Mouse (Mus musculus) kidney, adult 18-20 months (tissue): ENCODE measurements at regions not wholly inside any gene's neighbourhood (a gene's known extent, or its start where the extent isn't known, plus 50 kb on each side); places are given as distances from the start of the nearest gene placed in this dataset.
A peak's percentile ranks its signal among the peaks of the same experiment; 100 is the strongest.

Experiments
- DNase-seq: peaks from one replicate; pipeline ENCODE4 v3.0.0; 2021

DNA sequence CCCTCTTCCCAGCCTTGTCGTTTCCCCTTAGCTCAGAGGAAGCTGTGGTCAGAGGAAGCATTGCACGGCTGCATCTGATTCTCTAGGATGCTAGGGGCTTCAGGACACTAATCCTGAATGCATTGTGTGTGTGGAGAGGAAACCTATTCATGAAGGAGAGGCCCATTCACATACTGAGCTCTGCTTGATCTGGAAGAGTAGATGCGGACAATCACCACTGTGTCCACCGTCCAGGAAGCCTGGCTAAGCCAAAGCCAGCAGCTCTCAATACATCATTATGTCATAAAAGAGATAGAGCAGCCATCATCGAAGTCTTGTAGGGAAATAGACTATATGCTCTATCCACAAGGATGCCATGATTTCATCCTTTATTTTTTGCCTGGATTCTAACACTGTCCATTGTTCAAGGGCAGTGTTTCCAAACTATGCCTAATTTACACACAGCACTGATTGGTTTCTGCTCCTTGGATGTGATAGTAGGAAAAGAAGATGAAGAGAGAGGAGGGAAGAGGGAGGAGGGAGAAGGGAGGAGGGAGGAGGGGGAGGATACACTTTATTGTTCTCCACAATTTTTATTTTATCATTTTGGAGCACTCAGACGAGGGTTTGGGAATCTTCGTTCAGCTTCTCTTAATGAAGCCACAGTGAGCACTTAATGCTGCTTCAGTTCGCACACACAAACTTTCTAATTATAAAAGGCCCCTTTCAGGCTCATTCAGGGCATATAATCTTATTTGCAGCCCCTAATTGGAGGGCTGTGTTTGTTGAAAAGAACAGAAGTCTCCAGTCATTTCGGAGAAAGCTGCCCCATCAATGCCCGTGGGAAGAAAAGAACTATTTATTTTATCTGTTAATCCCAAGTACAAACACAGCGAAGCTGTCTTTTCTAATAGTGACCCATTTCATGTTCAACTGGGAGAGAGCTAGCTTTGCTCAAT is 195.0 kb downstream of the Pdgfra start:
- no peak for DNase-seq

DNA sequence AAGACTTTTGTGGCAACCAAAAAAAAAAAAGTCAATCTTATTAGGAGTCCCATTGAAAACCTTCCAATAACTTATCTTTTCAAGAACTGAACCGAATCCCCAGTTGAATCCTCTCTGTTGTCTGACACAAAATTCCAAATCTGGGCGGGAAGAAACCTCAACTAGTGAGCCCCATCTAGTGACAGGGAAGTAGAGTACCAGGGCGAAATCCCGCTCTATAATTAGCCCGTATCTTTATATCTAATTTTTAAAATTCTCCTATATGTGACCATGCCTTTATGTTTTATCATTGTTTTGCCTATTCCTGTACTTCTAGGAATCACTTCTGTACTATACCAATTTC is 195.7 kb downstream of the Pdgfra start:
- no peak for DNase-seq

DNA sequence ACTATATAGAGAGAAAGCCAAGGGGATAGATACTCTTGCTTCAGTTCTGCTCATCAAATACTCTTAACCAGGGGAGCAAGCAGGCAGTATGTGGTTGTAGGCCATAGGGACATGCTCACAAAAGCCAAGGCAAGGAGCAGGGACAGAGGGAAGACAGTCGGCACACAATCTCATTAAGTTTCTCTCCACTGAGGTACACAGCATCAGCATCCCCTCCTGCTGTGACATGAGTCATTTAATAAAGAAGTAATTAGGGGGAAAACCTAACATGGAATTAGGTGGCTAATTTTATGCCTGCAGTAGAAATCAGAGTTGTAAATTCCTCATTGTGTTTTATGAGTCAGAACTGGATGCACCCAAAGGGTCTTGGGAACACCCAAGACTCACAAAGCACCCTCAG is 203.2 kb downstream of the Pdgfra start:
- DNase-seq: no peak

DNA sequence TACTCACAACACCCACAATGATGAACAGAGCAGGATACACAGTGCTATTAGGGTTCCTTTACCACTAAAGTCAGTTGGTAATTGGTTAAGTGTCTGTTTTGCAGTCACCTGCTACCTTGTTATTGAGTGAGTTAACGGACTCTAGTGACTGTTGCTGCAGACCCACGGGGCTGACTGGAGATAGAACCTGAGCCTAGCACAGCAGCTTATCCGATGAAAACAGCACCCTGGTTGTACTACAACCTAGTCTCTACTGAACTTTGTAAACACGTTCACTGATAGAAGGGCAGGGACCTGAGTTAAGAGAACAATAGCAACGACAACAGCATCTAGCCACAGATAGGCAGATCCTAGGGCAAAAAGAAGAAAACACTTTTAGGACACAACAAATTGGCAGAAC is 206.8 kb downstream of the Pdgfra start:
- DNase-seq: no peak

DNA sequence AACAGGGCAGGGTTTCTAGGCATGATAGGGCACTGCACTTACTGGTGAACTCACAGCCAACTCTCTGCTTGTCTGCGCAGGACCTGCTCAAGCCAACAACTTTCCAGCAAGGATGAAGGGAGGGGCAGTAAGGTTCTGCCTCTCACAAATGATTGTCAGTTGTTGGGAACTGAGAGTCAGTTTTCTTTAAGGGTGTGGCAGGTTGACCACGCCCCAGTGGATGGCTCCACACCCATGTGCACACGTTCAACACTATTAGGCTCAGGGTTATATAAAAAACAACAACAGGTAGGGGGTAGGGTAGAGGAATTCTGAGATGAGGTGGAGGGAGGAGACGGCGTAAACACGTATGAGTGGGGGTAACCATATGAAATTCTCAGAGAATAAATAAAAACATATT is 210.9 kb upstream of the Kit start:
- DNase-seq: no peak

DNA sequence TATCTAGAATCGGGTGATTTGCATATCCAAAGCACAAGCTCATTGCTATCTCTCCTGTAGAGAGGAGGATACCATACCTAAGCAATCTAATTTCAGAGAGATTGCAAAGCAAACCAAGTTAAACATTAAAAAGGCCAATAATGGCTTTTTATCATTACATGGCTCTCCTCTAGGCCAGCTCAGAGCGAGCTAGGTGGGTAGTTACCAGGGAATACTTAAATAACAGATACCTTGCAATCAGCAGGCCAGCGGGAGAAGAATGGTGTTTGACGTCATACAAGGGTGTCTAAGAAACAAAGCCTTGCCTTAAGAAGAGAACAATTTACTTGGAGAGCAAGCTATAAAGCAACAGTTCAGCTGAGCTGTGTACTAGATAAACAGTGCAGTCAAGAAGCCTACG is 207.4 kb upstream of the Kit start:
- DNase-seq: no peak

DNA sequence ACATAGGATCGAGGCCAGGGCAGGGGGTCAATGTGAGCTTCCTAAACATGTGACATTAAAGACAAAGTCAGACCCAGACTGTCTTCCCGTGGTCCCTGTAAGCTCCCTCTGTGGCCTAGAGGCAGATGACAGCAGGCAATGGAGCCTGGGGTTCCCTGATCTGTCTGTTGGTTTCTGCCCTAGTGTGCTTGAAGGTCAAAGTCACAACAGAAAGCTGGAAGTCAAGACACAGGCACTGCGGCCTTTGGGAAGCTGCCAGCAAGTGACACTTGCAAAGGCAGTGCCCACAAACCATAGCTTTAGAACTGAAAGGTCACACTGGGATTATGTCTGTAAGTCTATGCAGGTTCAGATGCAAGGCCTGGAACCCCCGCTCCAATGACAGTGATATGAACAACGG is 206.0 kb upstream of the Kit start:
- no peak for DNase-seq

DNA sequence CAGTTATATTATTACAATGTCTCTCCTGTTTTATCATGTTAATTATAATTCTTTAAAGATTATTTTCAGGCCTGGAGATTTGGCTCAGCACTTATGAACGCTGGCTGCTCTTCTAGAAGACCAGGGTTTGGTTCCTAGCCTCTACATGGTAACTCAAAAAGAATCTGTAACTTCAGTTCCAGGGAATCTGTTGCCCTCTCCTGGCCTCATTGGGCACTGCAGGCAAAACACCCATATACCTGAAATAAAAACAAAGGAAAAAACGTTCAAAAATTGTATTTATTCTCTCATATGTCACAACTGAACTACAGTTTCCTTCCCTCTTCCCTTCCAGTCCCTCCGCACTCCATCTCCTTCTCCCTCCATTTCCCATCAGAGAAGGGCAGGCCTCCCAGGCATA is 201.9 kb upstream of the Kit start:
- no peak for DNase-seq

DNA sequence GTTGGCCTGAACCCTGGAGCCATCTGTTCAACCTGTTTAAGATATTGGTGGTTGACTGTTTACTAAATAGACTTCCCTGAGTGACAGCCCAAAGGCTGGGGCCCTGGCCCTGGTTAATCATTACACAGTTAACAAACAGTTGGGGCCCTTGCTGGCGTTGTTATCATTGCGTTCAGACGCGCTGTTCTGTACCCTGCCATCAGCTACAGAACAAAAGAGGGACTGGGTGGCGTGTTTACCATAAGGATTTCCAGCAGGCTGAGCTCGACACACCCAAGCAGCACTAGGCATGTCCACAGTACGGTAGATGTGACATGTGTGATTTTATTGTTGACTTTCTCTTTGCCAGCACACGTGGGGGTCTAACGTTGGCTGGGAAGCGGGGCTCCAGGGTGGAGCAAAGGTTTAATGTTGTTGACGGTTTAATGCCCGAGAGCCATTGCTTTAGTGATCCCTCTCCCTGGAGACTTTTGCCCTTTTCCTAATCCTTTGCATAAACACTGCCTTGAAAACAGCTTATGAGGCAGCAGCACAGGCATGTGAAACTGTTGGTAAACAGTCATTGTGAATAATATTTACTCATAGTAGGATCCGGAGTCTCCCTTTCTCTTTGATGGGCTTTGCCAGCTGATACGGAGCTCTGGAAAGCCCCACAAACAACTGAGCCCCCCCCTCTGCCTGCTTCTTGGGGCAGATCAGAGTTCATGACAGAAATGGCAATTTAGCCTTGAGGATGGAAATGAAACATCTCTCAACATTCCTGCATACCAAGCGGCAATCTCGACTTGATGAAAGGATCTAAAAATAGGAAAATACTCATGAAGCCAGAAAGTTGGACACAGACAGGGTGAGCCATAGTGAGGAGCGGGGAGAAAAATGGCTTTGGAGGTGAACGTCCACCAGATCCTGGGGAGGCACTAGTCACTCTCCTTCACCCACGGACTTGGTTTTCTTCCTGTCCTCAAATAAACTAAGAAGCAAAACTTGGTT is 197.1 kb upstream of the Kit start:
- peak; percentile 60 for DNase-seq

DNA sequence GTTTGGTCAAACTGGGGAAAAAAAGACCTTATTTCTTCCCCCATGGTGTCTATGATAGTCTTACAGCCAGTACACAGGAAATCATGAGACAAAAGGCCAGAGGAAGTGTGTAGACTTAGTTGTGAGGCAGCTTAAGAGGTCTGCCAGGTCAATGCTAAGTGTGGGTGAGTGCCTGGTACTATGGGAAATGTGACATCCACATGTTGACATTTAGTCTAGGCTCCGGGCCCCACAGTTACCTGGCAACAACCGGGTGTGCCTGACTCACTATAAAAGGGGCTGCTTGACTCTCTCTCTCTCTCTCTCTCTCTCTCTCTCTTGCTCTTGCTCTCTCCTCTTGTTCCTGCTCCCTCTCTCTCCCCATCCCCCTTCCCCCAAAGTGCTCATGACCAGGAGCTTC is 196.1 kb upstream of the Kit start:
- DNase-seq: no peak

GRCm38 (mm10) chr5:75380340-75380739 is 194.4 kb upstream of the Kit start:
- no peak for DNase-seq

DNA sequence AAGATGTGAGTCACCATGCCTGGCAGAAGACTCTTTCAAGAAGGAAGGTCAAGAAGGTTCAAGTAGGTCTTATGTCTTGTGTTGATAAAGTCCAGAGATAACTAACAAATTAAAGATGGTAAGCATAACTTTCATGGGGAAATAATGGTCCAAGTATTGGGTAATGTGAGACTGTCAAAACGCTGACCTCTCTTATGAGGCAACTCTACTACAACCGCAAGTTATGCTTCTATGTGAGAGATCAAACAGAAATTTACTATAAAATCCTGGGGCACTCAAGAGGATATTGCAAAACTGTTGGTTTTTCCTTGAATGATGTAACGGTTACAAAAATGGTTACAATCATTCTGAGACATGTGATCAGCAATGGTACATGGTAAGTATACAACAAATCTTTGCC is 192.6 kb upstream of the Kit start:
- no peak for DNase-seq

GRCm38 (mm10) chr5:75387886-75388454 is 186.7 kb upstream of the Kit start:
- DNase-seq: no peak

DNA sequence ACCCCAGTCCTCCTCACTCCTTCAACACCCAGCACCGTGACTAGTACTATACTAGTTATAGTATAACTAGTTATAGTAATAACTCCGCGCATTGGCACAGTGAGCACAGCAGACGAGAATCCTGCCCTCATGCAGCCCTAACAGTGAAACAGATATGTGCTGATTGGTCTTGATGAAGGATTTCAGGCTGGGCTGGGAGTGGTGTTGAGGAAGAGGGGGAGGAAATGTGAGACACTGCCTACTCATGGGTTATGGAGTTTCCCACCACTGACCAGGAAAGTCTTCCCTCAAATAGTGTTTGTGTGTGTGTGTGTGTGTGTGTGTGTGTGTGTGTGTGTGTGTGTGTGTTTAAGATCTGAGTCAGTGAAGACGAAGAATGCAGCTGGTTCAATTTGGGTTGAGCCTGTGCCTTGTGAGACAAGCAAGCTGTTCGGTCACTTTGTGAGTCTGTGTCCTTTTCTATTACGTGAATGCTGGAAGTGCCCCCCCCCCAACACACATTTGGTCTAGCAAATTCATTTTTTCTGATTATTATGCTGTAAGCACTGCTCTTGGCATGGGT is 185.9 kb upstream of the Kit start:
- DNase-seq: no peak

DNA sequence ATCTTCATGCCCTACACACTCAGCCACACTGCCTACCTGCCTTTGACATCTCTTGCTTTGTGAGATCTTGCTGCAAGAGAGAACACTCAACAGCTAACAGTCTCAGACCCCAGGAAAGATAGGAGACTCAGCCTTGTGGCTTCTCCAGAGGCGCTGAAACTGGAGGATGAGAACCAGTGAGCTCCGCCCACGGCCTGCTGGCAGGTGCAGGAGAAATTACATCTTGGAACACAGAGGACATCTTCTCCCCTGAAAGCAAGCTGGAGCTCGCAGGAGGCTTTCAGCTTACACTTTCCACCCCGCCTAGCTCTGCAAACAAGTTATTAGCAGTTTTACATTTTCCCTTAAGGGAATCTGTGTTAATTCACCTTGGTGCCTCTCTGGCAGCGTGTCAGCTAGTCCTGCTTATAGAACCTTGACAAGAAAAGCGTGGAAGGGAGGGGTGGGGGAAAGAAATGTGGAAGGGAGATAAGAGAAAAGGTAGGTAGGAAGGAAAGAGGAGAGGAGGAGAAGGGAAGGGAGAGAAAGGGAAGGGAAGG is 185.2 kb upstream of the Kit start:
- no peak for DNase-seq

- DNase-seq: no peak
Observed at GRCm38 (mm10) chr5:75398820-75399219, 175.9 kb upstream of the Kit start.

DNA sequence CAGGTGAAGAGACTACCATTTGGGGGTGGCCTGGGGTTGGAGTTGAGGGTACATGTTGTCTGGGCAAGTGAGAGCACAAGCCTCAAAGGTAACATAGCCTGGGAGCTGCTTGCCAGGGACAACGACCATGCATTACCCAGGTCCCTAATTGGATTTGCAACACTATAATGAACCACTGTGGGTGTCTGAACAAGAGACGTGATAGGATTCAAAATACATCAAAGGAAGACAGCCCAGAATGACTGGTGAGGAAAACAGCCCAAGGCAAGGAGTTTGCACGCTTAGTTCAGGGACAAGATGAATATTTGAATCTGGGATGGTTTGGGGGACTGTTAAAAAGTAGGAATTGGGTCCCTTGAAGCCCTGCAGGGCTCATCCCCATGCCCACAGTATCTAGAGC is 173.0 kb upstream of the Kit start:
- no peak for DNase-seq

- peak; percentile 36 for DNase-seq
Observed at GRCm38 (mm10) chr5:75402631-75403030, 172.1 kb upstream of the Kit start.

DNA sequence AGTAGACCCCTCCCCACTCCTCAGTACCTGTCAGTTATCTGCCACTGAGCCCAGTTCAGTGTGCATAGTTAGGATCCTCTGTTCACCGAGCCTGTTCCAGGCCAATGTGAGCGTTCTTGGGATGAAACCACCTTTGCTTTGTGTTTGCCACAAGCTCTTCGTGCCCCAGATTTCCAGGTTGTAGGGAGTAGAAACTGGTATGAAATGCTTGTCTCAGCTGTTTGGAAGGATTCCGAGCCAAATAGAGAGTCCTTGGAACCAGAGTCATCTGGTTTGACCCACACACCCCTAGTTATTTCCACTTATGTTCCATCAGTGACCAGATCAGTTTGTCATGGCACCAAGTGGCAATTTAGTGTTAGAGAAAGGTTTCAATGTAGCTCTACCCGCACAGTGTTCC is 171.2 kb upstream of the Kit start:
- no peak for DNase-seq

GRCm38 (mm10) chr5:75404601-75405285 is 170.0 kb upstream of the Kit start:
- peak; percentile 62 for DNase-seq

DNA sequence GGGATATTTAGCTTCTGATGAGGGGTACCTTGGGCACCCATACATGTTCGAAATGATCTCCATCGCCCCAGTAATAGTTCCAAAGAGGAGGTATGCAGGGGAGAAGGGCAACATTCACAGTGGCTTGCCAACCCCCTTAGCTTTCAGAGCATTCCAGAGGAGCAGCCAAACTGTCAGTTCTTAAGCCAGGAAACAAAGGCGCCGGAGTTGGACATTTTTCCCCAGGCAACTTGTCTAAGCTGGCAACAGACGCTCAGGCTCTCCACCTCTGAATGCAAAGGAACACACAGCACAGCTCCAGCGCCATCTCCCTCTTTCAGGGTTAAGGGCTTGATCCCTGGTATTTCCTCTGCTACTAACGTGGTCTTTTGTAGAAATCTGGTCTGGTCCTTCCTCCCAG is 169.2 kb upstream of the Kit start:
- peak; percentile 39 for DNase-seq

GRCm38 (mm10) chr5:75407686-75408085 is 167.0 kb upstream of the Kit start:
- no peak for DNase-seq
